Mouse (Mus musculus) embryonic stem cell, embryonic (primary cell): ENCODE measurements at regions not wholly inside any gene's neighbourhood (a gene's known extent, or its start where the extent isn't known, plus 50 kb on each side); places are given as distances from the start of the nearest gene placed in this dataset.

Experiments
- CTCF ChIA-PET, 4 experiments: fragments of 300-600 bp in 2 of 4; fragments of 350-600 bp in 2 of 4; sonication (Branson Sonifier 250); formaldehyde crosslinking; loops; one replicate each; lab custom pipeline; 2022; ENCODE audit warnings: inconsistent platforms in 2 of 4; lab: Charles Lee
- POLR2A ChIA-PET, 4 experiments: fragments of 300-600 bp in 2 of 4; fragments of 350-600 bp in 2 of 4; sonication (Branson Sonifier 250); formaldehyde crosslinking; loops; one replicate each; lab custom pipeline; 2022; ENCODE audit warnings: antibody characterized with exemption in 4 of 4, inconsistent platforms in 1 of 4; lab: Charles Lee

GRCm38 (mm10) chr3:26552890-26553289, 84.5 kb upstream of the Spata16 start:
- CTCF ChIA-PET = interaction anchor here in 1 of 4 experiments (0.9 kb wide), 1 partner anchor 33 kb away, joined by 5 read pairs; no protein-coding TSS in a partner anchor
- POLR2A ChIA-PET = no interaction called here

GRCm38 (mm10) chr3:26585126-26585525, 52.3 kb upstream of the Spata16 start:
- ChIA-PET CTCF (no interaction called here), POLR2A (no interaction called here)
